Mouse (Mus musculus) hindbrain, embryonic 14.5 days (tissue): ENCODE measurements around the gene Trib3. TPM values are rescaled to one million over a fixed set of nuclear protein-coding genes. Genes with fewer than 3 reads are reported as not detected.

Experiments
- ATAC-seq: fragments of 200-750 bp; cut with Nextera tagmentation; 2 replicates; pipeline ENCODE4 v1.8.0; 2017; ENCODE audit warnings: moderate number of reproducible peaks, mild to moderate bottlenecking, moderate TSS enrichment, moderate library complexity; ENCODE audit not compliant: low FRiP score
- DNase-seq: peaks from one replicate; pipeline ENCODE4 v3.0.0-alpha.2; 2015; ENCODE audit warnings: low spot score
- H3K27ac ChIP-seq: fragments of 300-500 bp; sonication (generic); 2 replicates; pipeline ENCODE4 v1.5.1; 2014; ENCODE audit warnings: mild to moderate bottlenecking, moderate library complexity
- H3K27me3 ChIP-seq: fragments of 300-500 bp; sonication (generic); 2 replicates; pipeline ENCODE4 v1.6.1; 2014; ENCODE audit warnings: mild to moderate bottlenecking, low read length, mixed read lengths; ENCODE audit not compliant: control insufficient read depth, insufficient read depth
- H3K36me3 ChIP-seq: fragments of 300-500 bp; sonication (generic); replicated peaks from 2 replicates; pipeline ENCODE4 v1.6.1; 2014; ENCODE audit not compliant: control insufficient read depth, insufficient read depth
- H3K4me1 ChIP-seq: fragments of 300-500 bp; sonication (generic); replicated peaks from 2 replicates; pipeline ENCODE4 v1.6.1; 2014; ENCODE audit warnings: antibody characterized with exemption, low read length, mixed read lengths; ENCODE audit not compliant: control insufficient read depth, insufficient read depth
- H3K4me2 ChIP-seq: fragments of 300-500 bp; sonication (generic); replicated peaks from 2 replicates; pipeline ENCODE4 v1.6.1; 2014; ENCODE audit warnings: mild to moderate bottlenecking, moderate library complexity
- H3K4me3 ChIP-seq: fragments of 300-500 bp; sonication (generic); replicated peaks from 2 replicates; pipeline ENCODE4 v1.5.1; 2014; ENCODE audit warnings: mild to moderate bottlenecking, low read length
- H3K9ac ChIP-seq: fragments of 300-500 bp; sonication (generic); 2 replicates; pipeline ENCODE4 v1.6.1; 2014
- H3K9me3 ChIP-seq: fragments of 300-500 bp; sonication (generic); 2 replicates; pipeline ENCODE4 v1.6.1; 2016; ENCODE audit warnings: low read length; ENCODE audit not compliant: control insufficient read depth
- WGBS: fragments of 180-500 bp; shearing (Covaris S2); extraction: QIAGEN DNeasy Blood & Tissue Kit; methylation state at CpG from one replicate; pipeline ENCODE4 v1.1.7; 2014; 5-methylcytosine and 5-hydroxymethylcytosine counted together
- polyA plus RNA-seq: library from polyadenylated mRNA; unstranded; fragments of >200 nt; fragmentation: Nextera tagmentation; extraction: Ambion mirVana; gene quantifications from 2 replicates; pipeline ENCODE4 v1.2.1, GENCODE M21; 2014

Gene Trib3
- polyA plus RNA-seq, 1 experiment from 2014 or later = 1.0 TPM

- Histone ChIP-seq H3K27ac (no peak overlapping the region), H3K4me2 (no peak overlapping the region), H3K9me3 (no peaks in the 10 kb centered on the region), H3K36me3 (no peaks in the 10 kb centered on the region), H3K4me3 (no peak overlapping the region), H3K4me1 (no peaks in the 10 kb centered on the region), H3K9ac (no peak overlapping the region), H3K27me3 (0 out of 2 replicates have a peak, but pooled peaks cover 5% of the 10 kb centered on the region)
- no peak for DNase-seq
- WGBS = 93% methylated on average over 8 of the region's 8 CpGs
- ATAC-seq = no peak
These were observed 6.2 kb upstream of the Trib3 start for GRCm38 (mm10) chr2:152349842-152350540.

DNA sequence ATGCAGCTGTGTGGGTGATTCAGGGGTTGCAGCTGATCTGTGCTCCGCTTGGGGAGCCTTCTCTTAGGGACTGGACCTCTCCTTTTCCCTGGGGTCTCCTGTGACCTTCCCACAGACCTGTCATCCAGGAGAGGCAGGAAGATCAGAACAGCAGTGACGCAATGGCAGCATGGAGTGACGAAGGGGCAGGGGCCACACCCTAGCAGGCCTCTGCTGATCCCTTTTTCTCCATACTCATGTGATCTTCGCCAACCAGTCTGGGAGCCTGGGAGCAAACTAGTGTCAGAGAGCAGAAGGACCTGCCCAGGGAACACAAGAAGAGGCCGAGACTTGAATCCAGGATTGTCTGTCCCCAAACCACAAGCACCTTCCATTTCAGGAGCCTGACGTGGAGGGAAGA lies 5.4 kb upstream of the Trib3 start:
- Histone ChIP-seq H3K4me2 (no peak overlapping the region), H3K27me3 (0 out of 2 replicates have a peak, but pooled peaks cover 6% of the 10 kb centered on the region), H3K27ac (no peak overlapping the region), H3K4me3 (no peak overlapping the region), H3K36me3 (no peaks in the 10 kb centered on the region), H3K9ac (no peak overlapping the region), H3K4me1 (peaks cover 4% of the 10 kb centered on the region; the same call in 1 of the 2 replicates), H3K9me3 (no peaks in the 10 kb centered on the region)
- 88% methylated on average over 6 of the region's 6 CpGs for WGBS
- ATAC-seq = no peak
- DNase-seq = no peak

DNA sequence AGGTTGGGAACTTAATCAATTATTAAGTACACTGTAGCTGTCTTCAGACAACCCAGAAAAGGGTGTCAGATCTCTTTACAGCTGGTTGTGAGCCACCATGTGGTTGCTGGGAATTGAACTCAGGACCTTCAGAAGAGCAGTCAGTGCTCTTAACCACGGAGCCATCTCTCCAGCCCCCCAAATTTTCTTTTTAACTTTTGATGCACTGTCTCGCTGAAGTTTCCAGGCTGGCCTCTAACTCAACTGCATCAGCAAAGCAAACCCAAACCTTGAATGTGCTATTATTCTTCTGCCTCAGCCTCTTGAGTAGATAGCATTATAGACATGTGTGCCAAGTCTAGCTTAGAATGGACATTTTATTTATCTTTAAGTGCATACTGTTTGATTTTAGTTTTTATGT lies 3.9 kb upstream of the Trib3 start:
- WGBS = 71% methylated on average over 2 of the region's 2 CpGs
- ATAC-seq (no peak), DNase-seq (no peak)
- H3K27ac ChIP-seq = no peak overlapping the region
- H3K36me3 ChIP-seq = no peaks in the 10 kb centered on the region
- H3K4me3 ChIP-seq = no peak overlapping the region
- H3K27me3 ChIP-seq = 0 out of 2 replicates have a peak, but pooled peaks cover 6% of the 10 kb centered on the region
- H3K9ac ChIP-seq = no peak overlapping the region
- peaks cover 10% of the 10 kb centered on the region; the same call in 1 of the 2 replicates for H3K4me1 ChIP-seq
- H3K4me2 ChIP-seq = no peak overlapping the region
- H3K9me3 ChIP-seq = no peaks in the 10 kb centered on the region

- Histone ChIP-seq H3K36me3 (no peaks in the 10 kb centered on the region), H3K27ac (no peak overlapping the region), H3K4me1 (peaks cover 11% of the 10 kb centered on the region; the same call in 1 of the 2 replicates), H3K27me3 (0 out of 2 replicates have a peak, but pooled peaks cover 6% of the 10 kb centered on the region), H3K9ac (no peak overlapping the region), H3K4me2 (no peak overlapping the region), H3K4me3 (no peak overlapping the region), H3K9me3 (no peaks in the 10 kb centered on the region)
- 46% methylated on average over 9 of the region's 9 CpGs for WGBS
- DNase-seq (no peak), ATAC-seq (no peak)
These were observed 3.1 kb upstream of the Trib3 start for GRCm38 (mm10) chr2:152346776-152347465.

DNA sequence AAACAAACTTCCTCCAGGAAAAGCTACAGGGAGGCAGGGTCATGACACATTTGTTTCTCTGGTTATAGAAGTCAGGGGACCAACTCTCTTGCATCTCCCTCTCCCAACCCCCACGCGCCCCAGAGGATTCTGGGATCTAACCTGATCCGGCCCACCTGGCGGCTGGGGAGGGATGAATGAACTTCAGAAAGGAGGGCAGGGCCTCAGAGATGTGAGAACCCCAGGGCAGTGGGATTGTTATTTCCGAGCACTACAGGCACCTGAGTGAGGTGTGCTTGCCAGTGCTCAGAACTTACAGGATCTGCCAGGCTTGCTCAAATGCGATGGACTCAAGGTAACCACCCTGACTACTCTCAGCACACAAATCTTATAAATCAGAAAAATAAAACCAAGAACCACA lies 1.6 kb upstream of the Trib3 start:
- no peak overlapping the region for H3K27ac ChIP-seq
- no peaks in the 10 kb centered on the region for H3K9me3 ChIP-seq
- 70% methylated on average over 6 of the region's 6 CpGs for WGBS
- no peak overlapping the region for H3K9ac ChIP-seq
- H3K4me2 ChIP-seq = no peak overlapping the region
- DNase-seq = no peak
- 0 out of 2 replicates have a peak, but pooled peaks cover 6% of the 10 kb centered on the region for H3K27me3 ChIP-seq
- ATAC-seq = no peak
- no peak overlapping the region for H3K4me3 ChIP-seq
- H3K4me1 ChIP-seq = peaks cover 11% of the 10 kb centered on the region; the same call in 1 of the 2 replicates
- no peaks in the 10 kb centered on the region for H3K36me3 ChIP-seq

DNA sequence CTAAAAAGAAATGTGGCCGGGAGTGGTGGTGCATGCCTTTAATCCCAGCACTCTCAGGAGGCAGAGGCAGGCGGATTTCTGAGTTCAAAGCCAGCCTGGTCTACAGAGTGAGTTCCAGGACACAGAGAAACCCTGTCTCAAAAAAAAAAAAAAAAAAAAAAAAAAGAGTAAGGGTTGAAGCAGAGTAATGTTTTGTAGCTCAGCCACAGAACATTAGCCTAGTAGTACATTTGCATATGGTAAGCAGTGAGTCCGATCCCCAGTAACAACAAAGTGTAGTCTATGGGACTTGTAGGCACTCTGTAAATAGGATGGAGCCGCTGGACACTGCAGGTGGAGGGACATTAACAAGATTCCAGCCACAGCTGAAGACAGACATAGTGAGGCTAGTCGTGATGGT lies 1.1 kb upstream of the Trib3 start:
- 67% methylated on average over 5 of the region's 5 CpGs for WGBS
- H3K9me3 ChIP-seq = no peaks in the 10 kb centered on the region
- H3K4me3 ChIP-seq = no peak overlapping the region
- H3K36me3 ChIP-seq = no peaks in the 10 kb centered on the region
- peaks cover 11% of the 10 kb centered on the region; the same call in 1 of the 2 replicates for H3K4me1 ChIP-seq
- H3K27me3 ChIP-seq = 0 out of 2 replicates have a peak, but pooled peaks cover 6% of the 10 kb centered on the region
- no peak overlapping the region for H3K4me2 ChIP-seq
- H3K9ac ChIP-seq = no peak overlapping the region
- no peak for ATAC-seq
- DNase-seq = no peak
- no peak overlapping the region for H3K27ac ChIP-seq

DNA sequence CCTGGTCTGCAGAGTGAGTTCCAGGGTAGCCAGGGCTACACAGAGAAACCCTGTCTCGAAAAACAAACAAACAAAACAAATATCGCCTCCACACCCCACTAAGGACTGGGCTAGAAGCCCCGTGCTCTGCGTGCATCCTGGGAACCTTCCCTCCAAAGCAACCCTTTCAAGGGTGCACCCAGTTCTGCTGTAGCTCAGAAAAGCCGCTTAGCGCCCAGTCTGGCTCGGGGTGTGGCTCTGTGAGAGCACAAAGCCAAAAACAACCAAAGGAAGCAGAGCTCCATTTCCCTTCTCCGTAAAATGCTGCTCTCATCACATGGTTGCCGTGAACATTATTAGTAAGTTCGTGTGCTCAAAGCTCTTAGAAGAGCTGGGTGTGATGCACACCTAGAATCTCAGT lies 529 bp upstream of the Trib3 start:
- H3K27me3 ChIP-seq = 0 out of 2 replicates have a peak, but pooled peaks cover 6% of the 10 kb centered on the region
- no peaks in the 10 kb centered on the region for H3K9me3 ChIP-seq
- H3K27ac ChIP-seq = no peak overlapping the region
- DNase-seq = no peak
- H3K4me1 ChIP-seq = peaks cover 11% of the 10 kb centered on the region; the same call in 1 of the 2 replicates
- 11% methylated on average over 10 of the region's 10 CpGs for WGBS
- peak overlapping the region; percentile 62 for H3K9ac ChIP-seq
- H3K4me3 ChIP-seq = peak overlapping the region; percentile 42
- ATAC-seq = peak; percentile 15; the same call in 1 of the 2 replicates
- peak overlapping the region; percentile 85 for H3K4me2 ChIP-seq
- no peaks in the 10 kb centered on the region for H3K36me3 ChIP-seq

DNA sequence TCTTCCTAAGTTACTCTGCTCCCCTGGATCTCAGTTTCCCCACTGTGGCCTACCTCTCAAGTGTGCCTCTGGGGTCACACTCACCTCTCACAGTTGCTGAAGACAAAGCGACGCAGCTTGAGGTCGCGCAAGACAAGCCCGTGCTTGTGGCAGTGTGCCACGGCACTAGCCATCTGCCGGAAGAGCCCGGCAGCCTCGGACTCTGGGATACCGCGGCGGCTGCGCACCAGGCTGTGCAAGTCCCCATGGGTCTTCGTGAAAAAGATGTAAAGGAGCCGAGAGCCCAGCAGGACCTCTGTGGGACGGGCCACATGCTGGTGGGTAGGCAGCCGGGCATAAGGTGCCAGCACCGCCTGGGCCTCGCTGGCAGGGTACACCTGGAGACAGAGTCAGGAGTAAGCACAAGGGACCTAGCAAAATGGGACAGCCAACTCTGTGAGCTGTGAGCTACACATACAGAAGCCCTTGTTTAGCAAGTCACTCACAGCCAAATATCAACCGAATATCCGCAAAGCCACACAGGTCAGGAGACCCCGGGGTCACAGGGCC lies 4.1 kb downstream of the Trib3 start:
- Histone ChIP-seq H3K27me3 (no peaks in the 10 kb centered on the region), H3K9me3 (no peaks in the 10 kb centered on the region), H3K9ac (no peak overlapping the region), H3K4me2 (no peak overlapping the region), H3K36me3 (no peaks in the 10 kb centered on the region), H3K4me3 (no peak overlapping the region), H3K4me1 (peaks cover 11% of the 10 kb centered on the region; the same call in 1 of the 2 replicates), H3K27ac (no peak overlapping the region)
- DNase-seq (no peak), ATAC-seq (no peak)
- 88% methylated on average over 22 of the region's 22 CpGs for WGBS

- no peaks in the 10 kb centered on the region for H3K36me3 ChIP-seq
- H3K4me3 ChIP-seq = no peak overlapping the region
- WGBS = 88% methylated on average over 13 of the region's 13 CpGs
- ATAC-seq (no peak), DNase-seq (no peak)
- no peaks in the 10 kb centered on the region for H3K9me3 ChIP-seq
- peaks cover 4% of the 10 kb centered on the region; the same call in 1 of the 2 replicates for H3K4me1 ChIP-seq
- H3K27me3 ChIP-seq = no peaks in the 10 kb centered on the region
- H3K9ac ChIP-seq = no peak overlapping the region
- H3K4me2 ChIP-seq = no peak overlapping the region
- no peak overlapping the region for H3K27ac ChIP-seq
These were observed 5.5 kb downstream of the Trib3 start for GRCm38 (mm10) chr2:152338319-152338718.
